ENCODE assay signal across 8 mouse cellular contexts in the genomic region with DNA sequence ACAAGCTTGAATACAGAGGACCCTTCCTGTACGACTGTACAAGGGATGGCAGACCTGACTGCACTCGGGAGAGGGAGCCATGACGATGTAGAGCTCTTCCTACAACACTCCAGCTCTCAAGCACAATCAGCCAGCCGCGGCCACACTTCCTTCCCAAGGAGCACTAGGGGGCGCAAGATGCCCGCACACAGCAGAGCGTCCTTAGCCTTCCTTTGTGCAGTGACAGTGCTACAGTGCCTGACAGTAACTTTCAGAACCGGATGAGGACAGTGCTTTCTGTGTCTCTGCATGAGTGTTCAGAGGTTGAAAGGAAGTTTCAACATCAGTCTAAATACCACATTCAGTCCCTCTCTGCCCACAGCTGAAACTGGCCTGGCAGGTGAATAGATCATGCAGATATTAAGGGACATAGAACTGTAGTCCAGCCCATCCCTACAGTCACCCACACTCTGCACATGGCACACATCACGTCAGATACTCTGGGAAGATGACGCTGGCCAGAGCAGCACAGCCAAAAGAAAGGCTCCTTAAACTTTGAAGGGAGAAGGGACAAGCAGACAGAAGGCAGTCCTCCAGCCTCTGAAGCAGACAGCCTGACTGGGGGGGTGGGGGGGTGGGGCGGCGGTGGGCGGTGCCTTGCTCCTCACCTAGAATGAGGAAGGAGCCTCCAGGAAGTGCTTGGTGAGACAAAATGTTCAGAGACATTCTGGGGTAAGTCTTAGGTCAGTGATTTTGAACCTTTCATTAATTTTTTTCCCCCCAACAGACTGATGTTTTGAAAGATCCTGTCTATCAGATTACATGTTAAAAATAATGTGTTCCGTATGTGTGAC. TPM values are rescaled to one million over a fixed set of nuclear protein-coding genes. Genes with fewer than 3 reads are reported as not detected.
A peak's percentile ranks its signal among the peaks of the same experiment; 100 is the strongest.
DNase-seq lines count a peak whose midpoint lies in the region; ATAC-seq lines count a peak whose summit lies in the region.

No protein-coding gene starts in this region.

- 40% methylated on average over 15 of the region's 15 CpGs for WGBS in forebrain, embryonic 12.5 days
- 21% methylated on average over 15 of the region's 15 CpGs for WGBS in large intestine, adult 2 months
- 21% methylated on average over 15 of the region's 15 CpGs for WGBS in liver, embryonic 16.5 days (ENCODE audit: insufficient replicate concordance)
- 50% methylated on average over 15 of the region's 15 CpGs for WGBS in neural tube, embryonic 12.5 days
- 33% methylated on average over 15 of the region's 15 CpGs for WGBS in stomach, embryonic 16.5 days

- H3K36me3 ChIP-seq in forebrain, embryonic 12.5 days (replicated peaks): peaks cover 37% of the 10 kb centered on the region
- peaks cover 12% of the 10 kb centered on the region for H3K36me3 ChIP-seq in liver, embryonic 16.5 days (ENCODE audit: control insufficient read depth, insufficient read depth)
- H3K36me3 ChIP-seq in neural tube, embryonic 12.5 days: peaks cover 33% of the 10 kb centered on the region
- no peaks in the 10 kb centered on the region for H3K36me3 ChIP-seq in stomach, embryonic 16.5 days (ENCODE audit: control insufficient read depth, insufficient read depth, low read length)

- no peak overlapping the region for H3K4me2 ChIP-seq in forebrain, embryonic 12.5 days
- H3K4me2 ChIP-seq in liver, embryonic 16.5 days (ENCODE audit: low read depth, low read length): no peak overlapping the region; the same call in 1 of the 2 replicates
- H3K4me2 ChIP-seq in neural tube, embryonic 12.5 days (replicated peaks): no peak overlapping the region
- 0 out of 2 replicates have a peak overlapping the region, but pooled peaks have one; percentile 5 for H3K4me2 ChIP-seq in stomach, embryonic 16.5 days (ENCODE audit: low read depth, low read length)

- no peak overlapping the region for H3K9ac ChIP-seq in forebrain, embryonic 12.5 days
- H3K9ac ChIP-seq in liver, embryonic 16.5 days (ENCODE audit: low read depth, low read length): no peak overlapping the region
- no peak overlapping the region for H3K9ac ChIP-seq in neural tube, embryonic 12.5 days
- no peak overlapping the region for H3K9ac ChIP-seq in stomach, embryonic 16.5 days (ENCODE audit: low read length)

- H3K9me3 ChIP-seq in forebrain, embryonic 12.5 days: no peaks in the 10 kb centered on the region
- no peaks in the 10 kb centered on the region for H3K9me3 ChIP-seq in liver, embryonic 16.5 days (replicated peaks; ENCODE audit: control insufficient read depth, low read length)
- H3K9me3 ChIP-seq in neural tube, embryonic 12.5 days: no peaks in the 10 kb centered on the region
- no peaks in the 10 kb centered on the region for H3K9me3 ChIP-seq in stomach, embryonic 16.5 days (replicated peaks; ENCODE audit: control insufficient read depth, low read length)

- intact Hi-C loops in heart, postnatal 14 days (cut with DNase I): loop anchor here (1.0 kb wide), 2 partner anchors 48 to 121 kb away; no protein-coding TSS in a partner anchor

- ATAC-seq in CD4-positive, CD25-positive, alpha-beta regulatory T cell, adult 4 months: peak; percentile 92
- peak; percentile 69 for ATAC-seq in forebrain, embryonic 12.5 days (ENCODE audit: low FRiP score)
- peak; percentile 65 for ATAC-seq in liver, embryonic 16.5 days (ENCODE audit: low read depth)
- 0 out of 2 replicates have a peak, but pooled peaks have one; percentile 44 for ATAC-seq in neural tube, embryonic 12.5 days (ENCODE audit: low FRiP score, low read depth)
- peak; percentile 84 for ATAC-seq in stomach, embryonic 16.5 days (ENCODE audit: insufficient read depth, low FRiP score)

- no peak overlapping the region for H3K4me3 ChIP-seq in forebrain, embryonic 12.5 days (replicated peaks)
- H3K4me3 ChIP-seq in liver, embryonic 16.5 days (ENCODE audit: low read depth, low read length): no peak overlapping the region
- no peak overlapping the region for H3K4me3 ChIP-seq in neural tube, embryonic 12.5 days
- H3K4me3 ChIP-seq in stomach, embryonic 16.5 days (replicated peaks; ENCODE audit: low read length): no peak overlapping the region

- no peaks in the 10 kb centered on the region for H3K27me3 ChIP-seq in forebrain, embryonic 12.5 days
- no peaks in the 10 kb centered on the region for H3K27me3 ChIP-seq in liver, embryonic 16.5 days (ENCODE audit: control insufficient read depth, insufficient read depth, low read depth, low read length)
- H3K27me3 ChIP-seq in neural tube, embryonic 12.5 days (replicated peaks): no peaks in the 10 kb centered on the region
- H3K27me3 ChIP-seq in stomach, embryonic 16.5 days (ENCODE audit: control insufficient read depth, insufficient read depth, low read length): no peaks in the 10 kb centered on the region

- no peaks in the 10 kb centered on the region for H3K4me1 ChIP-seq in forebrain, embryonic 12.5 days
- H3K4me1 ChIP-seq in liver, embryonic 16.5 days (ENCODE audit: control insufficient read depth, low read depth, low read length): no peaks in the 10 kb centered on the region; the same call in 1 of the 2 replicates
- no peaks in the 10 kb centered on the region for H3K4me1 ChIP-seq in neural tube, embryonic 12.5 days
- H3K4me1 ChIP-seq in stomach, embryonic 16.5 days (ENCODE audit: control insufficient read depth, insufficient read depth, low read length): 0 out of 2 replicates have a peak, but pooled peaks cover 6% of the 10 kb centered on the region

- H3K27ac ChIP-seq in forebrain, embryonic 12.5 days: no peak overlapping the region
- H3K27ac ChIP-seq in liver, embryonic 16.5 days (ENCODE audit: low read length): peak overlapping the region; percentile 62
- no peak overlapping the region for H3K27ac ChIP-seq in neural tube, embryonic 12.5 days
- peak overlapping the region; percentile 38; the same call in 1 of the 2 replicates for H3K27ac ChIP-seq in stomach, embryonic 16.5 days (ENCODE audit: low read length)

- DNase-seq in brain, embryonic 18.5 days (ENCODE audit: low read depth, low spot score): peak; percentile 46
- DNase-seq in heart, postnatal 14 days: peak; percentile 83 to 89
- peak; percentile 59 for DNase-seq in large intestine, adult 2 months (ENCODE audit: low read depth, low spot score)

RNA-seq across cellular contexts. Expression of a gene that starts 42.6 kb away (rescaled TPM):
- polyA plus RNA-seq in CD4-positive, CD25-positive, alpha-beta regulatory T cell, adult 4 months (2017; shearing (Covaris generic)): under 1 TPM in 1 of 2 experiments, not detected in 1; 0.34 TPM
- polyA plus RNA-seq in forebrain, embryonic 12.5 days (2016; fragmentation: Nextera tagmentation; extraction: Ambion mirVana): 3.5 and 4.0 TPM in 2 replicates
- under 1 TPM; 0.41 TPM for total RNA-seq in heart, postnatal 14 days (2021)
- polyA plus RNA-seq in large intestine, adult 2 months (2012; rRNA removed): 0.51 and 0.58 TPM in 2 replicates
- polyA plus RNA-seq in liver, embryonic 16.5 days (2015; fragmentation: Nextera tagmentation; extraction: Ambion mirVana): 0.46 TPM in 1 of 2 replicates, not detected in the other
- polyA plus RNA-seq in neural tube, embryonic 12.5 days (2016; fragmentation: Nextera tagmentation; extraction: Ambion mirVana): 3.0 and 5.1 TPM in 2 replicates
- 4.6 and 5.4 TPM in 2 replicates for polyA plus RNA-seq in stomach, embryonic 16.5 days (2015; fragmentation: Nextera tagmentation; extraction: Ambion mirVana)

RNA-seq across cellular contexts. Expression of a gene that starts 57.0 kb away (rescaled TPM):
- polyA plus RNA-seq in CD4-positive, CD25-positive, alpha-beta regulatory T cell, adult 4 months (2017; shearing (Covaris generic)): not detected
- 4.2 and 5.1 TPM in 2 replicates for polyA plus RNA-seq in forebrain, embryonic 12.5 days (2016; fragmentation: Nextera tagmentation; extraction: Ambion mirVana)
- total RNA-seq in heart, postnatal 14 days (2021): 10 to 100 TPM; 12.3 to 19.2 TPM
- polyA plus RNA-seq in large intestine, adult 2 months (2012; rRNA removed): 21.6 and 23.5 TPM in 2 replicates
- 0.50 and 0.52 TPM in 2 replicates for polyA plus RNA-seq in liver, embryonic 16.5 days (2015; fragmentation: Nextera tagmentation; extraction: Ambion mirVana)
- 3.5 and 4.8 TPM in 2 replicates for polyA plus RNA-seq in neural tube, embryonic 12.5 days (2016; fragmentation: Nextera tagmentation; extraction: Ambion mirVana)
- 11.8 and 12.3 TPM in 2 replicates for polyA plus RNA-seq in stomach, embryonic 16.5 days (2015; fragmentation: Nextera tagmentation; extraction: Ambion mirVana)

Comparison
In these comparisons a context has a peak if more than half of its experiments do, and no peak if none do; other contexts are left out.
1. H3K27ac ChIP-seq: peak in liver, embryonic 16.5 days (single experiment) and stomach, embryonic 16.5 days (single experiment); none in forebrain, embryonic 12.5 days (single experiment) and neural tube, embryonic 12.5 days (single experiment).
2. Peak in every context shown above with its lines, with median percentiles within 50 percentile points of each other: ATAC-seq and DNase-seq.